Mouse (Mus musculus): ENCODE measurements around the gene Amdhd2. TPM values are rescaled to one million over a fixed set of nuclear protein-coding genes. Genes with fewer than 3 reads are reported as not detected.

Amdhd2 gene
- polyA plus RNA-seq, 1 experiment, result 57.6 TPM

DNA sequence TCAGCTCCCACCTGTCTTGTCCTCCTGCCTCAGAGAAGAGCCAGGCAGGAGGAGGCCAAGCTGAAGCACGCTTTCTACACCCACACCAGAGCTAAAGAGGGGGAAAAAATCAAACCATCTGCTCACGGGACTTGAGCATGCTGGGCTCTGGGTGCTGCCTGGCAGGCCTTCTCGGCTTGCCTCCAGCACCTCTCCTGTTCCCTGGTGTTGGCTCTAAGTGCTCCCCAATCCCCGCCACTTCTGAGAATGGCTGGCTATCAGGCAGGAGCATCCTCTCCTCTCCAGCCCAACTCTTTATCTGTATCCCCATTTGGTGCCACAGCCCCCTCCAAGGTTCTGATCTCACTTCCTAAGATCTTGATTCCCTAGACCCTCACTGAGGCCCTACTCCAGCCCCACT, 35.7 kb upstream of the Amdhd2 start:
- no peaks in the 10 kb centered on the region for H3K4me1 ChIP-seq (replicated peaks; ENCODE audit: control insufficient read depth, insufficient read depth, low read length)
- no peak for TF ChIP-seq CTCF (IDR thresholded peaks at IDR 0.05; ENCODE audit: borderline replicate concordance, control insufficient read depth, extremely low read depth, insufficient read depth, low read length, poor library complexity)
- no peak for TF ChIP-seq POLR2A (IDR thresholded peaks at IDR 0.05; ENCODE audit: control insufficient read depth, extremely low read depth, insufficient read depth, low read length, poor library complexity)
- H3K4me3 ChIP-seq (ENCODE audit: control insufficient read depth, insufficient read depth, low read length), result no peak overlapping the region
- H3K27ac ChIP-seq (ENCODE audit: control insufficient read depth, insufficient read depth, low read length), result no peak overlapping the region
- H3K36me3 ChIP-seq (ENCODE audit: control insufficient read depth, insufficient read depth, low read length), result no peaks in the 10 kb centered on the region
- no peaks in the 10 kb centered on the region for H3K27me3 ChIP-seq (ENCODE audit: control insufficient read depth, insufficient read depth, low read length)
- no peak for DNase-seq
- 92% methylated on average over 4 of the region's 4 CpGs for WGBS

DNA sequence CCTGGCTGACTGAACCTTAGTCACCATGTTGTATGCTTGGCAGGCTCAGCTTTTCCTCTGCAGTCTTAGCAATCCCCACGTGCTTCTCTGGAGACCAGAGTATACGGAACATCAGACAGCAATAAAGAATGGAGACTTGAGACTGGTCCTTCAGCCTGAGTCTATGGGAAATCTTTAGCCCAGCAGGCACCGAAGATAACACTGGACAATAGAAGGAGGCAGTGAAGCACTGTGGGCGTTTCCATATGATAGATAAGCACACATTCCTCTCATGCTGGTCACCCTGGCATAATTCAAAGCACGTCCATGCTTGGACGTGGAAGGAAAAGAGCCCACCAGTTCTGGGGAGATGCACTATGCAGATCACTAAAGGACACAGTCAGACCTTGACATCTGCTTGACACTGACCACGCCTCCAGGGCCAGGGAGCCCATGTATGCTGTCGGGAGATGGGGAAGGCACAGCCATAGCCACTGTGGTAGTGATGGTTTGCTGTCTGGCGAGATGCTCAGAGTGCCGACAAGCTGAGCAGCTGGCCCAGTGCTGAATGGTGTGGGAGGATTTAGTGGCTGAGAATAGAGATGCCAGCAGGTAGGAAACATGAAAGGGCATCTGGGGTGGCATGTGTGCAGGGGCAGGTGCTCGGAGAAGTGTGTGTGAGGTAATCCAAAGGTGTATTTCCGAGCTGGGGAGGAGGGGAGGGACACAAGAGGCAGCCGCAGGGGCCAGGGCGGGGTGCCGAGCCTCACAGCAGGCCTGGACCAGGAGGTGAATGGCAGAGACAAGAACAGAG, 33.7 kb upstream of the Amdhd2 start:
- Histone ChIP-seq H3K27me3 (ENCODE audit: control insufficient read depth, insufficient read depth, low read length) (no peaks in the 10 kb centered on the region), H3K27ac (ENCODE audit: control insufficient read depth, insufficient read depth, low read length) (no peak overlapping the region), H3K4me1 (replicated peaks; ENCODE audit: control insufficient read depth, insufficient read depth, low read length) (peaks cover 3% of the 10 kb centered on the region; the same call in 1 of the 2 replicates), H3K36me3 (ENCODE audit: control insufficient read depth, insufficient read depth, low read length) (no peaks in the 10 kb centered on the region), H3K4me3 (ENCODE audit: control insufficient read depth, insufficient read depth, low read length) (no peak overlapping the region)
- 94% methylated on average over 15 of the region's 15 CpGs for WGBS
- TF ChIP-seq POLR2A (IDR thresholded peaks at IDR 0.05; ENCODE audit: control insufficient read depth, extremely low read depth, insufficient read depth, low read length, poor library complexity) (no peak), CTCF (IDR thresholded peaks at IDR 0.05; ENCODE audit: borderline replicate concordance, control insufficient read depth, extremely low read depth, insufficient read depth, low read length, poor library complexity) (no peak)
- no peak for DNase-seq

DNA sequence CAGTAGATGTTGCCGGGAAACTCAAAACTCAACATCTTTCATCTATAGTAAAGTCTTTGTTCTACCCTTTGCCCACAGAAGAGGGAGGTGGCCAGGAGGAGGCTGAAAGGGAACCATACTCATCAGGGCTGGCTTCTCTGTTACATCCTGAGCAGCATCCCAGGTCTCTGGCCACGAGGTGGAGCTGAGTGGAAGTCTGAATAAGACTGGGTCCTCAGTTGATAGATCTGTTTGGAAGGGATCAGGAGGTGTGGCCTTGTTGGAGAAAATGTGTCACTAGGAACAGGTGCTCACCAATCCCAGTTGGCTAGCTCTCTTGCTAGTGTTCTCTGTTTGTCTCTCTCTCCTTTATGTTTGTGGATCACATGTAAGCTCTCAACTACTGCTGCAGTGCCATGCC, 31.8 kb upstream of the Amdhd2 start:
- H3K4me1 ChIP-seq (replicated peaks; ENCODE audit: control insufficient read depth, insufficient read depth, low read length), result peaks cover 3% of the 10 kb centered on the region; the same call in 1 of the 2 replicates
- WGBS, result 51% methylated on average over 2 of the region's 2 CpGs

DNA sequence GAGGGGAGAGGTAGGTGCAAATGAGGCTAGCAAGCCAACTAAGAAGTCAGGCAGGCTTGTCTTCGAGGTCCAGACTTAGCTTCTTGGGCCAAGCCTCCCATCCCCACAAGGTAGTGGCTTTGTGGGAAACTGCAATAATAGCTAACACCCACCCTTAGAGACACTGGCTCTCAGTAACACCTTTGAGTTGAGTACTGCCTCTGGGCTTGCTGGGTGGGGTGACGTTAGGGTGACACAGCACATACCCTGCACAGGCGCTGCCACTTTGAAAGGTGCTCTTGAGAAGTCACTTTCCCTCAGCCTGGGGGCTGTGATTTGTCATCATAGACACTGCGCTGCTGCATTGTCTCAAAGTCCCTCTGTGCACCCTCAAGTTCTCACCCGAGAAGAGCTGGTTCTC, 30.2 kb upstream of the Amdhd2 start:
- no peak overlapping the region for H3K4me3 ChIP-seq (ENCODE audit: control insufficient read depth, insufficient read depth, low read length)
- no peak overlapping the region for H3K27ac ChIP-seq (ENCODE audit: control insufficient read depth, insufficient read depth, low read length)
- TF ChIP-seq POLR2A (IDR thresholded peaks at IDR 0.05; ENCODE audit: control insufficient read depth, extremely low read depth, insufficient read depth, low read length, poor library complexity) (no peak), CTCF (IDR thresholded peaks at IDR 0.05; ENCODE audit: borderline replicate concordance, control insufficient read depth, extremely low read depth, insufficient read depth, low read length, poor library complexity) (no peak)
- H3K27me3 ChIP-seq (ENCODE audit: control insufficient read depth, insufficient read depth, low read length), result no peaks in the 10 kb centered on the region
- DNase-seq, result no peak
- H3K4me1 ChIP-seq (replicated peaks; ENCODE audit: control insufficient read depth, insufficient read depth, low read length), result peaks cover 3% of the 10 kb centered on the region; the same call in 1 of the 2 replicates
- no peaks in the 10 kb centered on the region for H3K36me3 ChIP-seq (ENCODE audit: control insufficient read depth, insufficient read depth, low read length)
- 77% methylated on average over 5 of the region's 5 CpGs for whole genome bisulfite sequencing

More for the DNA sequence above, 31.8 kb upstream of the Amdhd2 start:
- no peak overlapping the region for H3K4me3 ChIP-seq (ENCODE audit: control insufficient read depth, insufficient read depth, low read length)
- TF ChIP-seq POLR2A (IDR thresholded peaks at IDR 0.05; ENCODE audit: control insufficient read depth, extremely low read depth, insufficient read depth, low read length, poor library complexity) (no peak), CTCF (IDR thresholded peaks at IDR 0.05; ENCODE audit: borderline replicate concordance, control insufficient read depth, extremely low read depth, insufficient read depth, low read length, poor library complexity) (no peak)
- H3K27me3 ChIP-seq (ENCODE audit: control insufficient read depth, insufficient read depth, low read length), result no peaks in the 10 kb centered on the region
- H3K27ac ChIP-seq (ENCODE audit: control insufficient read depth, insufficient read depth, low read length), result no peak overlapping the region
- no peaks in the 10 kb centered on the region for H3K36me3 ChIP-seq (ENCODE audit: control insufficient read depth, insufficient read depth, low read length)
- DNase-seq, result no peak

DNA sequence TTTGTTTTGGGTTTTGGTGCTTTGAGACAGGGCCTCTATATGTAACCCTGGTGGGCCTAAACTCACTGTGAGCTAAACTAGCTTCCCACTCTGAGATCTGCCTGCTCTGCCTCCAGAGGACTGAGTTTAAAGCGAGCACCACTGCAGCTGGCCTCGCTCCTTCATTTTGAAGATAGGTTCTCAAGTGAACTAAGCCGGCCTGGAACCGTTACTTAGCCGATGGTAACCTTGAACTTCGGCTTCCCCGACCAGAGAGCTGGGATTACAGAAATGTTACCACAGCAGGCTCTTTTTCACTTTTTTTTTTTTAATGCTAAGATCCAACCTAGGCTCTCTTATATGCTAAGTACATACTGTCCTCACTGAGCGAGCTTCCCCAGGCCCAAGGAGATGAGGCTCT, 29.7 kb upstream of the Amdhd2 start:
- Histone ChIP-seq H3K27ac (ENCODE audit: control insufficient read depth, insufficient read depth, low read length) (no peak overlapping the region), H3K4me3 (ENCODE audit: control insufficient read depth, insufficient read depth, low read length) (no peak overlapping the region), H3K4me1 (replicated peaks; ENCODE audit: control insufficient read depth, insufficient read depth, low read length) (peaks cover 3% of the 10 kb centered on the region; the same call in 1 of the 2 replicates), H3K27me3 (ENCODE audit: control insufficient read depth, insufficient read depth, low read length) (no peaks in the 10 kb centered on the region), H3K36me3 (ENCODE audit: control insufficient read depth, insufficient read depth, low read length) (no peaks in the 10 kb centered on the region)
- no peak for TF ChIP-seq CTCF (IDR thresholded peaks at IDR 0.05; ENCODE audit: borderline replicate concordance, control insufficient read depth, extremely low read depth, insufficient read depth, low read length, poor library complexity)
- no peak for TF ChIP-seq POLR2A (IDR thresholded peaks at IDR 0.05; ENCODE audit: control insufficient read depth, extremely low read depth, insufficient read depth, low read length, poor library complexity)
- 80% methylated on average over 8 of the region's 8 CpGs for WGBS
- DNase-seq, result no peak

DNA sequence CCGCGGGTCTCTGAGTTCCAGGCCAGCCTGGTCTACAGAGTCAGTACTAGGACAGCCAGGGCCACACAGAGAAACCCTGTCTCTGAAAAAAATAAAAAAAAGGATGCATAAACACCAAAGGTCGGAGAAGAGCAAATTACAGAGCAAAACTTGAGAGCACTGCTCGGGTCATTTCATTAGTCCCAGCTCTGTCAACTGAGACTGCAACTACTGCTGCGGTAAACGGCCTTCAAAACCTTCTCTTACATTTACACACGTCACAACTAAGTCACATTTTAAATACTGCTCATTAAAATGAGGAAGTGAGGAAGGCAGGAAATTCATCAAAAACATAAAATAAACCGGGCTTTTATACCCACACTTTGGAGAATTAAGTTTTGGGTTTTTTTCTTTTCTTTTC, 29.3 kb upstream of the Amdhd2 start:
- peaks cover 3% of the 10 kb centered on the region; the same call in 1 of the 2 replicates for H3K4me1 ChIP-seq (replicated peaks; ENCODE audit: control insufficient read depth, insufficient read depth, low read length)
- H3K4me3 ChIP-seq (ENCODE audit: control insufficient read depth, insufficient read depth, low read length), result no peak overlapping the region
- WGBS, result 35% methylated on average over 8 of the region's 8 CpGs
- H3K27ac ChIP-seq (ENCODE audit: control insufficient read depth, insufficient read depth, low read length), result no peak overlapping the region
- no peaks in the 10 kb centered on the region for H3K27me3 ChIP-seq (ENCODE audit: control insufficient read depth, insufficient read depth, low read length)
- H3K36me3 ChIP-seq (ENCODE audit: control insufficient read depth, insufficient read depth, low read length), result no peaks in the 10 kb centered on the region
- no peak for DNase-seq
- no peak for TF ChIP-seq POLR2A (IDR thresholded peaks at IDR 0.05; ENCODE audit: control insufficient read depth, extremely low read depth, insufficient read depth, low read length, poor library complexity)
- no peak for TF ChIP-seq CTCF (IDR thresholded peaks at IDR 0.05; ENCODE audit: borderline replicate concordance, control insufficient read depth, extremely low read depth, insufficient read depth, low read length, poor library complexity)
